Mouse (Mus musculus) embryonic facial prominence, embryonic 13.5 days (tissue): ENCODE measurements at regions not wholly inside any gene's neighbourhood (a gene's known extent, or its start where the extent isn't known, plus 50 kb on each side); places are given as distances from the start of the nearest gene placed in this dataset.
A peak's percentile ranks its signal among the peaks of the same experiment; 100 is the strongest.

Experiments
- ATAC-seq: fragments of 200-750 bp; cut with Nextera tagmentation; 2 replicates; pipeline ENCODE4 v1.8.0; 2017; ENCODE audit warnings: low read depth; ENCODE audit not compliant: insufficient number of reproducible peaks, insufficient read depth, low FRiP score, low TSS enrichment
- H3K27ac ChIP-seq: fragments of 300-500 bp; sonication (generic); 2 replicates; pipeline ENCODE4 v1.5.1; 2015; ENCODE audit warnings: moderate library complexity, mild to moderate bottlenecking, inconsistent platforms
- H3K27me3 ChIP-seq: fragments of 300-500 bp; sonication (generic); 2 replicates; pipeline ENCODE4 v1.6.1; 2015; ENCODE audit warnings: mild to moderate bottlenecking, inconsistent platforms
- H3K36me3 ChIP-seq: fragments of 300-500 bp; sonication (generic); 2 replicates; pipeline ENCODE4 v1.6.1; 2015; ENCODE audit warnings: mild to moderate bottlenecking, inconsistent platforms
- H3K4me1 ChIP-seq: fragments of 300-500 bp; sonication (generic); 2 replicates; pipeline ENCODE4 v1.6.1; 2015; ENCODE audit warnings: inconsistent platforms
- H3K4me2 ChIP-seq: fragments of 300-500 bp; sonication (generic); 2 replicates; pipeline ENCODE4 v1.6.1; 2015; ENCODE audit warnings: moderate library complexity, mild to moderate bottlenecking, inconsistent platforms
- H3K4me3 ChIP-seq: fragments of 300-500 bp; sonication (generic); 2 replicates; pipeline ENCODE4 v1.5.1; 2015; ENCODE audit warnings: mild to moderate bottlenecking, inconsistent platforms
- H3K9ac ChIP-seq: fragments of 300-500 bp; sonication (generic); 2 replicates; pipeline ENCODE4 v1.6.1; 2015; ENCODE audit warnings: mild to moderate bottlenecking, inconsistent platforms
- H3K9me3 ChIP-seq: fragments of 300-500 bp; sonication (generic); 2 replicates; pipeline ENCODE4 v1.6.1; 2016; ENCODE audit warnings: inconsistent platforms
- WGBS: fragments of 180-500 bp; shearing (Covaris S2); methylation state at CpG from one replicate; pipeline ENCODE4 v1.1.7; 2015; ENCODE audit warnings: mixed read lengths; 5-methylcytosine and 5-hydroxymethylcytosine counted together
- microRNA-seq: library from miRNA; unstranded; fragments of <30 nt; microRNA quantifications from one replicate; pipeline ENCODE4, GENCODE M21; 2016

DNA sequence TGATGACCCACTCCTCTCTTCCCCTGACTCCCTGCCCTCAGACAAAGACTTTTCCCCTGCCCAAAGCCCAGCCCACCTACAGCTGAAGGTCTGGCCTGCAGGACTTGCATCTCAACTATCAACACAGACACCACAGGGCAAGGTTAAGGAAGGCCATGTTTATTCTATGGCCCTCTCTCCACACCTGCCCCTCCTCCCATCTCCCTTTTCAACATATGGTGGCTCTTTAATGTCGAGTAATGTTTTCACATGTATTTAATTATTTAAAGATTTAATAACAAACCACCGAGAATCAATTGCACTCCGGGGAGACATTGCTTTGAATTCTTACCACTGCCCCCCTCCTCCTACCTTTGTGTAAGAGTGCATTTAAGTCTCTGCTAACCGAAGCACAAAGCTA is 273.6 kb downstream of the Lrig3 start:
- Histone ChIP-seq H3K9ac (no peak overlapping the region), H3K27me3 (no peaks in the 10 kb centered on the region), H3K27ac (no peak overlapping the region)

More for the DNA sequence above, 273.6 kb downstream of the Lrig3 start:
- Histone ChIP-seq H3K4me3 (no peak overlapping the region), H3K4me1 (no peaks in the 10 kb centered on the region), H3K36me3 (no peaks in the 10 kb centered on the region), H3K9me3 (no peaks in the 10 kb centered on the region), H3K4me2 (no peak overlapping the region)
- 16% methylated on average over 4 of the region's 4 CpGs for WGBS
- ATAC-seq: no peak

Small RNAs in the stretch of these regions (microRNA-seq; reads per million reads assigned to microRNA genes)
- 12.6 reads per million, percentile 30 among the genes with 10 or more reads in this experiment for gene Mir378d
